Mouse (Mus musculus) small intestine, adult 2 months (tissue): ENCODE measurements around the gene Ccdc191. TPM values are rescaled to one million over a fixed set of nuclear protein-coding genes. Genes with fewer than 3 reads are reported as not detected.

ENCODE experiments used
- H3K27ac ChIP-seq: fragments of 200-500 bp; 2 replicates; pipeline ENCODE4 v1.5.1; 2012; ENCODE audit warnings: low read depth, low read length, control low read depth, inconsistent platforms; ENCODE audit not compliant: insufficient read depth
- H3K27me3 ChIP-seq: fragments of 200-500 bp; 2 replicates; pipeline ENCODE4 v1.6.1; 2012; ENCODE audit warnings: mild to moderate bottlenecking, moderate library complexity, low read length, inconsistent platforms; ENCODE audit not compliant: control insufficient read depth, insufficient read depth
- H3K36me3 ChIP-seq: fragments of 200-500 bp; 2 replicates; pipeline ENCODE4 v1.6.1; 2012; ENCODE audit warnings: mild to moderate bottlenecking, low read length, control low read depth, inconsistent platforms; ENCODE audit not compliant: control insufficient read depth, insufficient read depth
- H3K4me1 ChIP-seq: fragments of 200-500 bp; 2 replicates; pipeline ENCODE4 v1.6.1; 2012; ENCODE audit warnings: low read length, inconsistent platforms, mixed read lengths; ENCODE audit not compliant: control insufficient read depth, insufficient read depth, insufficient read length
- H3K4me3 ChIP-seq: fragments of 200-500 bp; 2 replicates; pipeline ENCODE4 v1.5.1; 2012; ENCODE audit warnings: low read depth, mild to moderate bottlenecking, control low read depth, inconsistent platforms, low read length, moderate library complexity
- CTCF ChIP-seq: fragments of 200-500 bp; IDR thresholded peaks from 2 replicates; pipeline ENCODE4 v1.5.1; 2012; ENCODE audit warnings: low read depth, mild to moderate bottlenecking, control low read depth, inconsistent platforms, low read length, moderate library complexity, mixed read lengths; ENCODE audit not compliant: insufficient replicate concordance, insufficient read length; ENCODE audit errors: extremely low read depth
- POLR2A ChIP-seq: fragments of 200-500 bp; IDR thresholded peaks from 2 replicates; pipeline ENCODE4 v1.6.1; 2012; ENCODE audit warnings: low read depth, mild to moderate bottlenecking, control low read depth, inconsistent platforms, low read length, moderate library complexity
- WGBS: fragments of 180-500 bp; shearing (Covaris S2); methylation state at CpG from one replicate; pipeline ENCODE4 v1.1.7; 2018; 5-methylcytosine and 5-hydroxymethylcytosine counted together
- polyA plus RNA-seq: library from polyadenylated mRNA; depleted of rRNA; stranded (reverse); fragments of >200 nt; gene quantifications from 2 replicates; pipeline ENCODE4 v1.2.3, GENCODE M21; 2012; rRNA removed

Gene Ccdc191
- polyA plus RNA-seq, 1 experiment: 0.76 TPM

- H3K27me3 ChIP-seq: no peaks in the 10 kb centered on the region
- no peak for TF ChIP-seq CTCF
- no peak for TF ChIP-seq POLR2A
- H3K36me3 ChIP-seq: peaks cover 11% of the 10 kb centered on the region
- H3K4me3 ChIP-seq: peak overlapping the region; percentile 79
- WGBS: 26% methylated on average over 9 of the region's 9 CpGs
- H3K27ac ChIP-seq: no peak overlapping the region
- peaks cover 2% of the 10 kb centered on the region for H3K4me1 ChIP-seq
Observed at GRCm38 (mm10) chr16:43980110-43980609, 90.6 kb downstream of the Ccdc191 start.

GRCm38 (mm10) chr16:43986299-43986698 lies 96.7 kb downstream of the Ccdc191 start:
- no peaks in the 10 kb centered on the region for H3K27me3 ChIP-seq
- H3K36me3 ChIP-seq: peaks cover 22% of the 10 kb centered on the region

GRCm38 (mm10) chr16:43994623-43995022 lies 105.0 kb downstream of the Ccdc191 start:
- 60% methylated on average over 3 of the region's 3 CpGs for WGBS
- no peak overlapping the region for H3K4me3 ChIP-seq
- H3K27me3 ChIP-seq: no peaks in the 10 kb centered on the region
- TF ChIP-seq CTCF: no peak
- TF ChIP-seq POLR2A: no peak
- no peaks in the 10 kb centered on the region for H3K4me1 ChIP-seq
- H3K36me3 ChIP-seq: peaks cover 7% of the 10 kb centered on the region
- H3K27ac ChIP-seq: no peak overlapping the region

More at GRCm38 (mm10) chr16:43986299-43986698, 96.7 kb downstream of the Ccdc191 start:
- Histone ChIP-seq H3K4me3 (no peak overlapping the region), H3K4me1 (no peaks in the 10 kb centered on the region), H3K27ac (no peak overlapping the region)
- no peak for TF ChIP-seq POLR2A
- TF ChIP-seq CTCF: no peak
- 96% methylated on average over 4 of the region's 4 CpGs for WGBS

GRCm38 (mm10) chr16:43999111-43999510 lies 109.5 kb downstream of the Ccdc191 start:
- Histone ChIP-seq H3K4me1 (no peaks in the 10 kb centered on the region), H3K36me3 (peaks cover 27% of the 10 kb centered on the region), H3K4me3 (no peak overlapping the region), H3K27ac (no peak overlapping the region), H3K27me3 (no peaks in the 10 kb centered on the region)
- WGBS: 81% methylated on average over 8 of the region's 8 CpGs
- TF ChIP-seq CTCF: no peak
- no peak for TF ChIP-seq POLR2A

GRCm38 (mm10) chr16:43999541-43999940 lies 109.9 kb downstream of the Ccdc191 start:
- TF ChIP-seq POLR2A (no peak), CTCF (no peak)

GRCm38 (mm10) chr16:44002086-44002485 lies 112.5 kb downstream of the Ccdc191 start:
- WGBS: 66% methylated on average over 5 of the region's 5 CpGs
- H3K4me3 ChIP-seq: no peak overlapping the region
- TF ChIP-seq POLR2A (no peak), CTCF (peak; percentile 12; the same call in 1 of the 2 replicates)
- peaks cover 38% of the 10 kb centered on the region for H3K36me3 ChIP-seq
- no peaks in the 10 kb centered on the region for H3K27me3 ChIP-seq
- H3K4me1 ChIP-seq: no peaks in the 10 kb centered on the region
- H3K27ac ChIP-seq: no peak overlapping the region

More at GRCm38 (mm10) chr16:43999541-43999940, 109.9 kb downstream of the Ccdc191 start:
- peaks cover 29% of the 10 kb centered on the region for H3K36me3 ChIP-seq
- 91% methylated on average over 5 of the region's 5 CpGs for WGBS
- no peaks in the 10 kb centered on the region for H3K4me1 ChIP-seq
- H3K27me3 ChIP-seq: no peaks in the 10 kb centered on the region
- H3K27ac ChIP-seq: no peak overlapping the region
- H3K4me3 ChIP-seq: no peak overlapping the region

GRCm38 (mm10) chr16:44011010-44011409 lies 121.4 kb downstream of the Ccdc191 start:
- no peak for TF ChIP-seq CTCF
- TF ChIP-seq POLR2A: no peak
- no peak overlapping the region for H3K4me3 ChIP-seq
- H3K27me3 ChIP-seq: no peaks in the 10 kb centered on the region
- peaks cover 7% of the 10 kb centered on the region; the same call in 1 of the 2 replicates for H3K4me1 ChIP-seq
- no peak overlapping the region for H3K27ac ChIP-seq
- H3K36me3 ChIP-seq: peaks cover 19% of the 10 kb centered on the region
- WGBS: 78% methylated on average over 5 of the region's 5 CpGs

Other genes with a start within 250 kb of the Ccdc191 start
- 5.0 and 8.6 TPM in 2 replicates for gene Tigit, start 225.7 kb upstream of the Ccdc191 start, polyA plus RNA-seq
- 0.20 and 0.25 TPM in 2 replicates for gene Drd3, start 135.8 kb upstream of the Ccdc191 start, polyA plus RNA-seq
- 2.2 and 4.8 TPM in 2 replicates for gene Qtrt2, start 37.0 kb downstream of the Ccdc191 start, polyA plus RNA-seq
- gene Zdhhc23, start 90.0 kb downstream of the Ccdc191 start, polyA plus RNA-seq: 2.2 and 3.4 TPM in 2 replicates
- 0.61 and 1.3 TPM in 2 replicates for gene Gramd1c, start 173.5 kb downstream of the Ccdc191 start, polyA plus RNA-seq
- gene Atp6v1a, start 249.9 kb downstream of the Ccdc191 start, polyA plus RNA-seq: 3.0 and 5.9 TPM in 2 replicates